Mouse (Mus musculus): ENCODE data around the gene Elovl6. TPM values are rescaled to one million over a fixed set of nuclear protein-coding genes. Genes with fewer than 3 reads are reported as not detected.

Elovl6 gene
- total and polyA plus RNA-seq, 3 experiments: 15.0 to 17.2 TPM; not detected in 1

DNA sequence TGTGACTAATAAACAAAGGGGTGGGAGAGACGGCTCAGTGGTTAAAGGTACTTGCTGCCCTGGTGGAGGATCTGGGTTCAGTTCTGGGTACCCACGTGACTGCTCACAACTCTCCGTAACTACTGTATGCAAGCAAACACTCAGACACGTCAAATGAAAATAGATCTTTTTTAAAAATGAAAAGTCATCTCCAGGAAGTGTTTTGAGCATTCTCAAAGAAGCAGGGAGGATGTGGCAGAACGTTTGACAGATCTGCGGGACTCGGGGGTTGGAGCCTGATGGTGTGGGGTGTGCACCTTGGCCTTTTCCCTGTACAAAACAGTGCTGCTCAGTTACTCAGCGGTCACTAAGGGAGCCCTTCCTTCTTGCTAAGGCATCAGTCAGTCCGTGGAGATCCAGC is 70.1 kb downstream of the Elovl6 start:
- DNase-seq (ENCODE audit: low read depth, low spot score): no peak
- Histone ChIP-seq H3K27ac (ENCODE audit: control insufficient read depth, low read depth, low read length) (no peak overlapping the region), H3K4me3 (ENCODE audit: control insufficient read depth in 1 of 2, insufficient read depth in 1 of 2, low read depth in 2 of 2, low read length in 2 of 2) (no peak overlapping the region), H3K9ac (ENCODE audit: control insufficient read depth, low read depth, low read length, poor library complexity, severe bottlenecking) (no peak overlapping the region), H3K27me3 (ENCODE audit: control insufficient read depth in 1 of 2, insufficient read depth in 2 of 2, low read length in 2 of 2) (no peaks in the 10 kb centered on the region), H3K9me3 (replicated peaks; ENCODE audit: insufficient read depth, low read length) (no peaks in the 10 kb centered on the region), H3K79me2 (ENCODE audit: control insufficient read depth, insufficient read depth, low read length, poor library complexity) (no peaks in the 10 kb centered on the region; the same call in 1 of the 2 replicates), H3K4me1 (ENCODE audit: control insufficient read depth in 1 of 2, insufficient read depth in 2 of 2, low read length in 2 of 2) (no peaks in the 10 kb centered on the region), H3K36me3 (ENCODE audit: control insufficient read depth in 1 of 2, insufficient read depth in 2 of 2, low read length in 2 of 2) (no peaks in the 10 kb centered on the region)
- TF ChIP-seq RAD21 (IDR thresholded peaks at IDR 0.05; ENCODE audit: low read depth, low read length) (no peak), MAX (IDR thresholded peaks at IDR 0.05; ENCODE audit: low read length) (no peak), CHD1 (IDR thresholded peaks at IDR 0.05; ENCODE audit: low read depth, low read length) (no peak), MEF2A (IDR thresholded peaks at IDR 0.05; ENCODE audit: extremely low read depth, insufficient replicate concordance, low read depth, low read length, poor library complexity, severe bottlenecking) (no peak), MYC (IDR thresholded peaks at IDR 0.05; ENCODE audit: low read depth, low read length) (no peak), BHLHE40 (IDR thresholded peaks at IDR 0.05; ENCODE audit: borderline replicate concordance, low read depth, low read length) (no peak), USF1 (IDR thresholded peaks at IDR 0.05; ENCODE audit: low read depth, low read length) (no peak), POLR2AphosphoS5 (IDR thresholded peaks at IDR 0.05; ENCODE audit: borderline replicate concordance, low read depth, low read length) (no peak), MAZ (IDR thresholded peaks at IDR 0.05; ENCODE audit: low read depth, low read length) (no peak), POLR2AphosphoS2 (IDR thresholded peaks at IDR 0.05; ENCODE audit: low read length) (no peak)

DNA sequence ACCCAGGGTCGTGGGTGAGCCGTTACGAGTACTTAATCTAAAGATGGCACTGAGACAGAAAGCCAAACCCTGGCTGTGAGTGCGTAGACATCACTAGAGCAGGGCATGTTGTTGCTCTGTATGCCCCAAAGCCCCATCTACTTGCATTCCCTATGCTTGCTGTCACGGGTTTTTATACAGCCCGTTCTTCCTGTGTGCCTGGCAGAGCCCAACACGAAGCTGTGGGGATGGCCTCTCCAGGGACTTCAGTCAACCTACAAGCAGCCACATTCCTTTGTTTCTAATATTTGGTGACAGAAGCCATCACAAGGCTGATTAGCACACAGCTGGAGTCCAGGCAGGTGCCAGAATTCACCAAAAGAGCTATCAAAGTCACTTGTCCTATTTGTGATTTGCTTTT is 73.3 kb downstream of the Elovl6 start:
- TF ChIP-seq RAD21 (IDR thresholded peaks at IDR 0.05; ENCODE audit: low read depth, low read length) (no peak), KAT2A (conservative IDR thresholded peaks at IDR 0.05; ENCODE audit: low read depth, low read length) (no peak), ZC3H11A (IDR thresholded peaks at IDR 0.05; ENCODE audit: low read depth, low read length) (no peak), RCOR1 (IDR thresholded peaks at IDR 0.05; ENCODE audit: low read depth, low read length) (no peak), MYB (IDR thresholded peaks at IDR 0.05; ENCODE audit: low read depth, low read length) (no peak), POLR2A (IDR thresholded peaks at IDR 0.05; ENCODE audit: control insufficient read depth in 1 of 2, insufficient read depth in 1 of 2, low read depth in 1 of 2, low read length in 2 of 2, poor library complexity in 1 of 2) (no peak)
- Histone ChIP-seq H3K4me3 (ENCODE audit: control insufficient read depth in 1 of 2, insufficient read depth in 1 of 2, low read depth in 2 of 2, low read length in 2 of 2) (no peak overlapping the region), H3K9ac (ENCODE audit: control insufficient read depth, low read depth, low read length, poor library complexity, severe bottlenecking) (no peak overlapping the region), H3K4me1 (ENCODE audit: control insufficient read depth in 1 of 2, insufficient read depth in 2 of 2, low read length in 2 of 2) (no peaks in the 10 kb centered on the region), H3K36me3 (ENCODE audit: control insufficient read depth in 1 of 2, insufficient read depth in 2 of 2, low read length in 2 of 2) (no peaks in the 10 kb centered on the region), H3K27ac (ENCODE audit: control insufficient read depth, low read depth, low read length) (no peak overlapping the region), H3K9me3 (replicated peaks; ENCODE audit: insufficient read depth, low read length) (no peaks in the 10 kb centered on the region), H3K27me3 (ENCODE audit: control insufficient read depth in 1 of 2, insufficient read depth in 2 of 2, low read length in 2 of 2) (no peaks in the 10 kb centered on the region), H3K79me2 (ENCODE audit: control insufficient read depth, insufficient read depth, low read length, poor library complexity) (no peaks in the 10 kb centered on the region)
- no peak for DNase-seq (ENCODE audit: low read depth, low spot score)

DNA sequence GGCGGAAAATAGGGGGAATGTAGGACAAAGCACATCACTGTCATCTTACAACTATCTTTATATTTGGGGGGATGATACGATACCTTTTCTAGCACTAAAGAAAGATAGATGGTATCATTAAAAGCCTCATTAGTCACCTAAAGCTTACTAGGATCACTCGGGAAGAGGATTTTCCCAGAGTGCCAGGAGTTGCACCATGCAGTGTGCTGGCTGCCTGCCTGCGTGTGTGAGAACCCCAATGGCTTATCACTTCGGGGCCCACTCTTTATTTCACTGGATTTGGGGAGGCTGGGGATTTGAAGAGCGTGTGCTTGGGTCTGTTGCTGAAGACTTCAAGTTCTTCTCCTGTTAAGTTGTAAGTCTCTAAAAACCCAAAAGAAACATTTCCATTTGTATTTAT is 73.8 kb downstream of the Elovl6 start:
- Histone ChIP-seq H3K27me3 (ENCODE audit: control insufficient read depth in 1 of 2, insufficient read depth in 2 of 2, low read length in 2 of 2) (no peaks in the 10 kb centered on the region), H3K79me2 (ENCODE audit: control insufficient read depth, insufficient read depth, low read length, poor library complexity) (no peaks in the 10 kb centered on the region), H3K9ac (ENCODE audit: control insufficient read depth, low read depth, low read length, poor library complexity, severe bottlenecking) (no peak overlapping the region), H3K4me3 (ENCODE audit: control insufficient read depth in 1 of 2, insufficient read depth in 1 of 2, low read depth in 2 of 2, low read length in 2 of 2) (no peak overlapping the region), H3K9me3 (replicated peaks; ENCODE audit: insufficient read depth, low read length) (no peaks in the 10 kb centered on the region), H3K27ac (ENCODE audit: control insufficient read depth, low read depth, low read length) (no peak overlapping the region), H3K36me3 (ENCODE audit: control insufficient read depth in 1 of 2, insufficient read depth in 2 of 2, low read length in 2 of 2) (no peaks in the 10 kb centered on the region), H3K4me1 (ENCODE audit: control insufficient read depth in 1 of 2, insufficient read depth in 2 of 2, low read length in 2 of 2) (no peaks in the 10 kb centered on the region)
- no peak for DNase-seq (ENCODE audit: low read depth, low spot score)
- no peak for TF ChIP-seq HCFC1 (IDR thresholded peaks at IDR 0.05; ENCODE audit: low read depth, low read length)

Measured in MEL (cell line).